Mouse (Mus musculus): ENCODE data around the gene Vmn1r142. TPM values are rescaled to one million over a fixed set of nuclear protein-coding genes. Genes with fewer than 3 reads are reported as not detected.

Vmn1r142 gene
- total RNA-seq (2023) = not detected

DNA sequence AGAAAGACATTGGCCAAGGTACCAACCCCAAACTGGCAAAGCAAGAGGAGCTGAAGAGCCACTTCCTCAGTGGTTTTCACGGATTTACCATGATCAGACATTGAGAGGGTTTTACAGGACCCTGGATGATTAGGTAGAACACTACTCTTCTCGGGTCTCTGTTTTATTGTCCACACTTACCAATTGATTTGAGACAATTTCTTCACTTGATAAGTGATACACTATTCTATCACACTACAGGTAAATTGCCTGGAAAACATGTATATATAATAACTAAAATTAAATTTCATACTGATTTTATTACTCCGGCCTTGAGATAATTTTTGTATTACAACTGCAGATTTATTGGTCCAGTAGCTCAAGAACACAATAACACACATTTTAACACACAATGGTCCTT is at the start of gene Vmn1r142:
Gene Vmn1r142, minus strand, starts transcription at position 101 of the 400 bp plus-strand sequence.

DNA sequence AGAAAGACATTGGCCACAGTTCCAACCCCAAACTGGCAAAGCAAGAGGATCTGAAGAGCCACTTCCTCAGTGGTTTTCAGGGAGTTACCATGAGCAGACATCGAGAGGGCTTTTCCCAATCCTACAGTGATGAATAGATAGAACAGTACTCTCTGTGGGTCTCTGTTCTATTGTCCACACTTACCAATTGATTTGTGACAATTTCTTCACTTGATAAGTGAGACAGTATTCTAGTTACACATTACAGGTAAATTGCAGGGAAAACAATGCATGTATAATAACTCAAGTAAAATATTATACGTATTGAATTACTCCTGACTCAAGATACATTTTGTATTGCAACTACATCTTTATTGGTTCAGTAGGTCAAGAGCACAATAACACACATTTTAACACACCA is 37.3 kb upstream of the Vmn1r142 start, which contains the start of gene Gm8653:
Gene Gm8653, minus strand, starts transcription at position 101 of the 400 bp plus-strand sequence.

DNA sequence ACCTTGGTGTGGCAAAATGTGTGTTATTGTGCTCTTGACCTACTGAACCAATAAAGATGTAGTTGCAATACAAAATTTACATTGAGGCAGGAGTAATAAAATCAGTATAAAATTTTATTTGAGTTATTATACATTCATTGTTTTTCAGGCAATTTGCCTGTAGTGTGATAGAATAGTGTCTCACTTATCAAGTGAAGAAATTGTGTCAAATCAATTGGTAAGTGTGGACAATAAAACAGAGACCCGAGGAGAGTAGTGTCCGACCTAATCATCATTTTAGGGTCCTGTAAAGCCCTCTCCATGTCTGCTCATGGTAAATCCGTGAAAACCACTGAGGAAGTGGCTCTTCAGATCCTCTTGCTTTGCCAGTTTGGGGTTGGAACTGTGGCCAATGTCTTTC is 25.2 kb upstream of the Vmn1r142 start, which contains the start of gene Vmn1r143:
Gene Vmn1r143, plus strand, starts transcription at position 301 of the 400 bp plus-strand sequence.

DNA sequence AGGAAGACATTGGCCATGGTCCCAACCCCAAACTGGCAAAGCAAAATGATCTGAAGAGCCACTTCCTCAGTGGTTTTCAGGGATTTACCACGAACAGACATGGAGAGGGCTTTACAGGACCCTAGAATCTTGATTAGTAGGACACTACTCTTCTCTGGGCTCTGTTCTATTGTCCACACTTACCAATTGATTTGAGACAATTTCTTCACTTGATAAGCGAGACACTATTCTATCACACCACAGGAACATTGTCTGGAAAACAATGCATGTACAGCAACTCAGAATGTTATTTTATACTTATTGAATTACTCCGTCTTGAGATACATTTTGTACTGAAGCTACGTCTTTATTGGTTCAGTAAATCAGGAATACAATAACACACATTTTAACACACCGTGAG is 29.2 kb downstream of the Vmn1r142 start, which contains the start of gene Gm10666:
Gene Gm10666, minus strand, starts transcription at position 101 of the 400 bp plus-strand sequence.

DNA sequence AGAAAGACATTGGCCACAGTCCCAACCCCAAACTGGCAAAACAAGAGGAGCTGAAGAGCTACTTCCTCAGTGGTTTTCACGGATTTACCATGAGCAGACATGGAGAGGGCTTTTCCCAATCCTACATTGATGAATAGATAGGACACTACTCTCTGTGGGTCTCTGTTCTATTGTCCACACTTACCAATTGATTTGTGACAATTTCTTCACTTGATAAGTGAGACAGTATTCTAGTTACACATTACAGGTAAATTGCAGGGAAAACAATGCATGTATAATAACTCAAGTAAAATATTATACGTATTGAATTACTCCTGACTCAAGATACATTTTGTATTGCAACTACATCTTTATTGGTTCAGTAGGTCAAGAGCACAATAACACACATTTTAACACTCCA is 45.7 kb downstream of the Vmn1r142 start, which contains the start of gene Gm16451:
Gene Gm16451, minus strand, starts transcription at position 101 of the 400 bp plus-strand sequence.

Other genes with a start within 250 kb of the Vmn1r142 start
- not detected for gene Gm5891, start 242.7 kb downstream of the Vmn1r142 start, total RNA-seq (2023)
- not detected for gene Vmn1r137, start 169.4 kb downstream of the Vmn1r142 start, total RNA-seq (2023)
- not detected for gene Vmn1r138, start 135.1 kb downstream of the Vmn1r142 start, total RNA-seq (2023)
- not detected for gene Gm6176, start 107.7 kb downstream of the Vmn1r142 start, total RNA-seq (2023)
- not detected for gene Vmn1r139, start 95.0 kb downstream of the Vmn1r142 start, total RNA-seq (2023)
- gene Gm16451, start 45.8 kb downstream of the Vmn1r142 start, total RNA-seq (2023) = not detected
- gene Gm10666, start 29.3 kb downstream of the Vmn1r142 start, total RNA-seq (2023) = not detected
- gene Vmn1r143, start 25.3 kb upstream of the Vmn1r142 start, total RNA-seq (2023) = not detected
- not detected for gene Gm8653, start 37.2 kb upstream of the Vmn1r142 start, total RNA-seq (2023)
- gene Gm8453, start 65.4 kb upstream of the Vmn1r142 start, total RNA-seq (2023) = not detected
- gene Gm4187, start 165.7 kb upstream of the Vmn1r142 start, total RNA-seq (2023) = not detected
- gene Gm8660, start 207.0 kb upstream of the Vmn1r142 start, total RNA-seq (2023) = not detected
- not detected for gene Vmn1r148, start 249.5 kb upstream of the Vmn1r142 start, total RNA-seq (2023)